Mouse (Mus musculus) kidney, embryonic 16.5 days (tissue): Measurements from ENCODE around the gene 1700001C02Rik. TPM values are rescaled to one million over a fixed set of nuclear protein-coding genes. Genes with fewer than 3 reads are reported as not detected.

Experiments used
- ATAC-seq: fragments of 200-750 bp; cut with Nextera tagmentation; 2 replicates; pipeline ENCODE4 v1.8.0; 2017; ENCODE audit warnings: moderate TSS enrichment; ENCODE audit not compliant: low FRiP score, low TSS enrichment
- H3K27ac ChIP-seq: fragments of 300-500 bp; sonication (generic); 2 replicates; pipeline ENCODE4 v1.5.1; 2014; ENCODE audit warnings: low read length
- H3K27me3 ChIP-seq: fragments of 300-500 bp; sonication (generic); 2 replicates; pipeline ENCODE4 v1.6.1; 2014; ENCODE audit warnings: low read length, control low read depth, mixed read lengths; ENCODE audit not compliant: insufficient read depth
- H3K36me3 ChIP-seq: fragments of 300-500 bp; sonication (generic); 2 replicates; pipeline ENCODE4 v1.6.1; 2014; ENCODE audit warnings: low read length, control low read depth, mixed read lengths; ENCODE audit not compliant: insufficient read depth
- H3K4me1 ChIP-seq: fragments of 300-500 bp; sonication (generic); 2 replicates; pipeline ENCODE4 v1.6.1; 2014; ENCODE audit warnings: low read length, control low read depth, mixed read lengths; ENCODE audit not compliant: insufficient read depth
- H3K4me2 ChIP-seq: fragments of 300-500 bp; sonication (generic); replicated peaks from 2 replicates; pipeline ENCODE4 v1.6.1; 2014; ENCODE audit warnings: low read depth, low read length
- H3K4me3 ChIP-seq: fragments of 300-500 bp; sonication (generic); 2 replicates; pipeline ENCODE4 v1.5.1; 2014; ENCODE audit warnings: mild to moderate bottlenecking, low read length
- H3K9ac ChIP-seq: fragments of 300-500 bp; sonication (generic); replicated peaks from 2 replicates; pipeline ENCODE4 v1.6.1; 2014; ENCODE audit warnings: low read length
- H3K9me3 ChIP-seq: fragments of 300-500 bp; sonication (generic); 2 replicates; pipeline ENCODE4 v1.6.1; 2016; ENCODE audit warnings: low read length, control low read depth
- WGBS: fragments of 180-500 bp; shearing (Covaris S2); extraction: QIAGEN DNeasy Blood & Tissue Kit; methylation state at CpG from one replicate; pipeline ENCODE4 v1.1.7; 2014; 5-methylcytosine and 5-hydroxymethylcytosine counted together
- polyA plus RNA-seq: library from polyadenylated mRNA; unstranded; fragments of >200 nt; fragmentation: Nextera tagmentation; extraction: Ambion mirVana; gene quantifications from 2 replicates; pipeline ENCODE4 v1.2.1, GENCODE M21; 2015

1700001C02Rik gene
- polyA plus RNA-seq, 1 experiment from 2014 or later = not detected

GRCm38 (mm10) chr5:30490215-30490614 is 24.4 kb downstream of the 1700001C02Rik start:
- no peak overlapping the region for H3K9ac ChIP-seq
- ATAC-seq = no peak

GRCm38 (mm10) chr5:30490845-30491244 is 25.0 kb downstream of the 1700001C02Rik start:
- WGBS = 62% methylated on average over 5 of the region's 5 CpGs
- Histone ChIP-seq H3K27me3 (no peaks in the 10 kb centered on the region), H3K4me3 (no peak overlapping the region), H3K27ac (no peak overlapping the region), H3K9ac (no peak overlapping the region), H3K4me1 (no peaks in the 10 kb centered on the region), H3K9me3 (no peaks in the 10 kb centered on the region), H3K36me3 (no peaks in the 10 kb centered on the region), H3K4me2 (no peak overlapping the region)
- ATAC-seq = no peak

More at GRCm38 (mm10) chr5:30490215-30490614, 24.4 kb downstream of the 1700001C02Rik start:
- Histone ChIP-seq H3K27me3 (no peaks in the 10 kb centered on the region), H3K4me2 (no peak overlapping the region), H3K9me3 (no peaks in the 10 kb centered on the region), H3K4me3 (no peak overlapping the region), H3K36me3 (no peaks in the 10 kb centered on the region), H3K4me1 (no peaks in the 10 kb centered on the region), H3K27ac (no peak overlapping the region)

- ATAC-seq = no peak
- WGBS = 63% methylated on average over 7 of the region's 7 CpGs
These were observed 27.9 kb downstream of the 1700001C02Rik start for GRCm38 (mm10) chr5:30493723-30494122.

GRCm38 (mm10) chr5:30494606-30495005 is 28.8 kb downstream of the 1700001C02Rik start:
- WGBS = 86% methylated on average over 7 of the region's 7 CpGs
- Histone ChIP-seq H3K9ac (no peak overlapping the region), H3K4me2 (no peak overlapping the region), H3K4me1 (no peaks in the 10 kb centered on the region), H3K4me3 (no peak overlapping the region), H3K9me3 (no peaks in the 10 kb centered on the region), H3K36me3 (no peaks in the 10 kb centered on the region), H3K27me3 (no peaks in the 10 kb centered on the region), H3K27ac (no peak overlapping the region)
- no peak for ATAC-seq

More at GRCm38 (mm10) chr5:30493723-30494122, 27.9 kb downstream of the 1700001C02Rik start:
- no peaks in the 10 kb centered on the region for H3K36me3 ChIP-seq
- H3K27ac ChIP-seq = no peak overlapping the region
- H3K27me3 ChIP-seq = no peaks in the 10 kb centered on the region
- no peaks in the 10 kb centered on the region for H3K4me1 ChIP-seq
- H3K9me3 ChIP-seq = no peaks in the 10 kb centered on the region
- H3K9ac ChIP-seq = no peak overlapping the region
- H3K4me3 ChIP-seq = no peak overlapping the region
- H3K4me2 ChIP-seq = no peak overlapping the region

- H3K9ac ChIP-seq = no peak overlapping the region
- no peak for ATAC-seq
- H3K4me1 ChIP-seq = no peaks in the 10 kb centered on the region
- WGBS = 88% methylated on average over 2 of the region's 2 CpGs
- no peak overlapping the region for H3K4me2 ChIP-seq
- no peaks in the 10 kb centered on the region for H3K36me3 ChIP-seq
- H3K4me3 ChIP-seq = no peak overlapping the region
- no peaks in the 10 kb centered on the region for H3K9me3 ChIP-seq
- no peaks in the 10 kb centered on the region for H3K27me3 ChIP-seq
- H3K27ac ChIP-seq = no peak overlapping the region
These were observed 29.4 kb downstream of the 1700001C02Rik start for GRCm38 (mm10) chr5:30495288-30495687.

GRCm38 (mm10) chr5:30496821-30497220 is 31.0 kb downstream of the 1700001C02Rik start:
- Histone ChIP-seq H3K4me2 (no peak overlapping the region), H3K27me3 (no peaks in the 10 kb centered on the region), H3K27ac (no peak overlapping the region), H3K4me3 (no peak overlapping the region), H3K9me3 (no peaks in the 10 kb centered on the region), H3K9ac (no peak overlapping the region), H3K36me3 (no peaks in the 10 kb centered on the region), H3K4me1 (no peaks in the 10 kb centered on the region)
- ATAC-seq = no peak
- WGBS = 91% methylated on average over 8 of the region's 8 CpGs

- no peak for ATAC-seq
- H3K9ac ChIP-seq = no peak overlapping the region
- no peak overlapping the region for H3K4me2 ChIP-seq
- no peaks in the 10 kb centered on the region for H3K4me1 ChIP-seq
- no peaks in the 10 kb centered on the region for H3K27me3 ChIP-seq
- H3K36me3 ChIP-seq = no peaks in the 10 kb centered on the region
- H3K27ac ChIP-seq = no peak overlapping the region
- H3K4me3 ChIP-seq = no peak overlapping the region
- WGBS = 58% methylated on average over 7 of the region's 7 CpGs
- H3K9me3 ChIP-seq = no peaks in the 10 kb centered on the region
These were observed 31.5 kb downstream of the 1700001C02Rik start for GRCm38 (mm10) chr5:30497299-30497698.

GRCm38 (mm10) chr5:30513111-30513510 is 47.3 kb downstream of the 1700001C02Rik start:
- H3K36me3 ChIP-seq = no peaks in the 10 kb centered on the region
- ATAC-seq = no peak
- H3K4me1 ChIP-seq = no peaks in the 10 kb centered on the region
- no peak overlapping the region for H3K4me2 ChIP-seq
- 91% methylated on average over 8 of the region's 8 CpGs for WGBS
- no peaks in the 10 kb centered on the region for H3K9me3 ChIP-seq
- H3K4me3 ChIP-seq = no peak overlapping the region
- no peak overlapping the region for H3K27ac ChIP-seq
- no peak overlapping the region for H3K9ac ChIP-seq
- H3K27me3 ChIP-seq = no peaks in the 10 kb centered on the region

GRCm38 (mm10) chr5:30516376-30516775 is 50.5 kb downstream of the 1700001C02Rik start:
- Histone ChIP-seq H3K27ac (no peak overlapping the region), H3K4me2 (no peak overlapping the region), H3K9ac (no peak overlapping the region), H3K36me3 (no peaks in the 10 kb centered on the region), H3K27me3 (no peaks in the 10 kb centered on the region), H3K9me3 (no peaks in the 10 kb centered on the region), H3K4me3 (no peak overlapping the region), H3K4me1 (no peaks in the 10 kb centered on the region)
- ATAC-seq = no peak
- 51% methylated on average over 7 of the region's 7 CpGs for WGBS

GRCm38 (mm10) chr5:30518108-30518507 is 52.3 kb downstream of the 1700001C02Rik start:
- H3K4me3 ChIP-seq = no peak overlapping the region
- WGBS = 56% methylated on average over 5 of the region's 5 CpGs
- H3K4me1 ChIP-seq = no peaks in the 10 kb centered on the region
- no peak overlapping the region for H3K9ac ChIP-seq
- no peak overlapping the region for H3K4me2 ChIP-seq
- ATAC-seq = no peak
- no peaks in the 10 kb centered on the region for H3K9me3 ChIP-seq
- H3K27ac ChIP-seq = no peak overlapping the region
- no peaks in the 10 kb centered on the region for H3K27me3 ChIP-seq
- H3K36me3 ChIP-seq = no peaks in the 10 kb centered on the region
